Mouse (Mus musculus) kidney, adult 2 months (tissue): ENCODE results near the gene Galnt16.

ENCODE experiments used
- CTCF ChIP-seq: fragments of 200-500 bp; conservative IDR thresholded peaks from 2 replicates; pipeline ENCODE4 v1.5.1; 2011; ENCODE audit warnings: low read depth, mild to moderate bottlenecking, control low read depth, low read length, moderate library complexity, mixed read lengths; ENCODE audit not compliant: insufficient read depth, insufficient read length
- POLR2A ChIP-seq: fragments of 200-500 bp; IDR thresholded peaks from one replicate; pipeline ENCODE4 v1.6.1; 2011; ENCODE audit warnings: low read depth, low read length, control low read depth

DNA sequence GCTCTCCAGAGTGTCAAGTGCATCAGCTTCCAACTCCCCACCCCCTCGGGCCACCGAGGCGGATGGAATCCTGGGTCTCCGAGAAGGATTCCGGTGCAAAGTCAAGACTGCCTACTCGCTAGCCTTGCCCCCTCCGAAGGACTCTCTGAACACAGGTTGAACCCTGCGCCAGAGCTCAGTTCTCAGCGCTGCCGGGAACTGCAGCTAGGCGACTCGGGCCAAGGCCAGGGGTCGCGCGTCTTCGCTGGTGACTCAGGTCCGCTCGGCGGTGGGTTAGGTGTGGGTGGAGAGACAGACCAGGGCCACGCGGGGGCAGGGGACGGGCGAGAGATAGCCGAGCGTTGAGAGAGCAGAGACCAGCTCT is 298 bp downstream of the Galnt16 start:
- TF ChIP-seq CTCF: no peak
- TF ChIP-seq POLR2A: no peak
